Mouse (Mus musculus) hematopoietic multipotent progenitor cell, adult 10-12 weeks (in vitro differentiated cells): ENCODE measurements around the gene Eddm3b. TPM values are rescaled to one million over a fixed set of nuclear protein-coding genes. Genes with fewer than 3 reads are reported as not detected.

ENCODE experiments used
- polyA plus RNA-seq: library from polyadenylated mRNA; stranded (reverse); fragments of >175 nt; gene quantifications from 2 replicates; pipeline ENCODE4 v1.2.3, GENCODE M21; 2012; ENCODE audit warnings: low replicate concordance

The Eddm3b gene
- not detected in 2 replicates for polyA plus RNA-seq

DNA sequence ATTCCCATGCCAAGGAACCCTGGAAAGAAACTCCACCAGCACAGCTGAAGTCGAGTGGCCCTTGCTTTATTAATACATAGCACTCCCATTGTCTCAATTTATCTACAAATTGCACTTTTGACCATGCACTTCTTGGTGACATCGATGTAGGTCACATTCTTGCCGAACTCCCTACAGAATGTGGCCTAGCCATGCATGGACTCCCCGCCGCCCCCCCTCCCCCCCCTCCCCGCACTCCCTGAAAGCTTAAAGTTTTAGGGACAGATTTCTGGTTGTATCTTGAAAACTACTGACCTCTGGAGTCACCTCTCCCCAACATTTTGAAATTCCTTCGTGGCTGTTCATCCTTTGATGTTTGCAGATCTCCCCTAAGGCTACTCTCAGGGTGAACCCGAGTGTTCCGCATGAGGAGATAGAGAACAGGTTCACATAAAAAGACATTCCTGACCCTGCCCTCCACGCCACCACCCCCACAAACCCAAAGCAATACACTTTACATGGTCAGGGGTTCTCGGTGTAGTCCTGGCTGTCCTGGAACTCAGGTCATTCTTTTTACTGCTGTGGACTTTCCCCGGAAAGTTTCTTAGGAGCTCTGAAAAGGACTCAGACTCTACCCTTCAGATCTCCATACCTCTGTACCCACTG is at the start of gene Eddm3b:
TSS of gene Eddm3b (plus strand) at position 511 of the 645 bp plus-strand sequence.

DNA sequence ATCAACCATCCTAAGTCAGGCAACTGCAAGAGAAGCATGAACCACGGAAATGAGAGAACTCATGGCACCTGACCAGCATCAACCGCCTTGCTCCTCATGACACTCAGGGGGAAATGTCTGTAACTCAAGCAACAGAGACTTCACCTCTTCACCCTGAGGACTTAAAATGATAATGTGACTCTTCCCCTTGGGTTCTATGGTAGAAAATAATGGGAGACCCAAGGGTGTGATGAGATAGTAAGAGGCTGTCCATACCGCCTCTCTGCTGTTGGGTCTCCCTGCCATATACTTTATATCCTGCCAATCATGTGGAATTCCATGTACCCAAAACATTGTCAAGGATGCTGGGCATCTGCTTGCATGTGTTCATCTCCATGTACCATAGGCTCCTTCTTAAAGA is 39.9 kb upstream of the Eddm3b start, which contains the start of gene Olfr750:
TSS of gene Olfr750 (minus strand) at position 101 of the 400 bp plus-strand sequence.

DNA sequence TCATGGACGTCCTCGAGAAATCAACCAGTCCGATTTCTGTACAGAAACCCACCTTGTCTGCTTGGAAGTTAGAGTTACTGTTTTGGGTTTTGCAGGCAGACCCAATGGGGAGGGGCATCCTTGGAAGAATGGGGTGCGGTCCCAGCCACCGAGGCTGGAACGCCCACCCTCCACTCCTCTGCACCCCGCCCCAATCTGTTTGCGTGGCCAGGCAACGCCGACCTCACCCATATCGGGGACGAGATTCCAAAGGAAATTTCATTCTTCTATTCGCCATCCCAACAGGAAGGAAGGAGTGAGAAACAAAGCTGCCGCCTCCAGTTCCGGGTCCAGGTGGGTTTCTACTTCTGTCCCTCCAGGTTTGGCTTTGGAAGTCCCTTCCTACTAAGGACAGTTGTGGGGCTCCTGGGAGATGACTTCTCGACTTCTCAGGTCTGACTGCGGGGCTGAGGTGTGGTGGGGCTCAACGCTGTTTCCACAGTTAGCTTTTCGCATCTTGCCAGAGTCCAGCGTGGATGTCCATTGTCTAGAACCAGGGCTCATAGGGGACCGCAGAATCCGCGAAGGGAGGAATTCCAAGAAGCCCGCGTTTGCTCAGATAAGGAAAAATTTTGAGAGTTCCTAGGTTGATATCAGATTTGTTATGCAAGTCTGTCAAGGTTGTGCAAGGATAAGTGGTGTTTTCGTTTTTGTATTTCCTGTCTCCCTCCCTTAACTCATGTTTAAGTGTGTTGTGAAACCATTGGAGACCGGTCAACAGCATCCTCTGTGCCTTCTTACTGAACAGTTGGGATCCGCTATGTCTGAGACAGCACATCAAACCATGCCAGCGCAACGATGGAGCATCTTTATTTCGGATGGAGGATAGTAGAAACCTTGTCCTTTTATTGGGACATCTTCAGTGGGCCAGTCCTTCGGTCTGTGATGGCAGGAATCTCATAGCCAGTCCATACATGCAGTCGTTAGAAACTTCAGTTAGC is 23.0 kb upstream of the Eddm3b start, which contains the start of the genes Rnase4 and Ang:
TSS of gene Rnase4 (plus strand) at position 157 of the 980 bp plus-strand sequence.
TSS of gene Ang (plus strand) at position 230 of the 980 bp plus-strand sequence.

DNA sequence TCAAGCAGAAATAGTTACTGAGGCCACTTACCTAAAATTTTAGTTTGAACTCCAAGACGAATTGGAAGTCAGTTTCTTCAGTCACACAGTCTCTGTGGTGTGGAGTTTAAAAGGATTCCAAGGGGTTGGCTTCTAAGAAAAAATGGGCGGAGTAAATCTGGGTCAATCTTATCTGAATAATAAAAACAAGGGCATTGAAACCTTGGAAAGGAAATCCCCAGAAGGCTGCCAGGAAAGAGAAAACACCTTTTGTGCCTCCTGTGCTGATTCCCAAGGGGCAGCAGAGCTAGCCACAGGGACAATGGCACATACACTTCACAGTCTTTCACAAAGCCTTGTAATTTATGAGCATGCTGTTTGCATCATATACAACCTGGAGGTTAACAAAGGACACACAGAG is 32.5 kb downstream of the Eddm3b start, which contains the start of gene Rnase1:
TSS of gene Rnase1 (minus strand) at position 101 of the 400 bp plus-strand sequence.

DNA sequence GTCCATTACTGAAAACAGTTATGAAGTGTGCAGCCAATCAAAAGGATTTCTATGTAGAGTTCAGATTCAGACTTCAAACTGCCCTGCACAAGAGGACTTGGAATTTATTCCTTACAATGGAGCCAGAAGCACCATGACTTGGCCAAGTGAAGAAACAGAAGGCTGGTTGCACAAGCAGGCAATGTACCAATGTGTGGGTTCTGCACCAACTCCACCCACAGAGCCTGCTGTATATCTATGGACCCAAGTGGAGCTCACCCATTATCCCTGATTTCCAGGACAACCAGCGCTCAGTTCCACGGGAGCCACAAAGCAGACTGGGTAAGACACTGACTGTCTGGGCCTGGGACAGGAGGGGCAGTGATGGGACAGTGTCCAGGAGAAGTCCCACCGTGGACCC is 47.8 kb downstream of the Eddm3b start, which contains the start of gene Rnase2b:
TSS of gene Rnase2b (plus strand) at position 285 of the 400 bp plus-strand sequence.

Other genes with a start within 250 kb of the Eddm3b start
- gene Tep1, start 243.9 kb upstream of the Eddm3b start, polyA plus RNA-seq: 8.1 and 9.7 TPM in 2 replicates
- 0.11 and 0.61 TPM in 2 replicates for gene Klhl33, start 216.9 kb upstream of the Eddm3b start, polyA plus RNA-seq
- gene Osgep, start 189.5 kb upstream of the Eddm3b start, polyA plus RNA-seq: 23.9 and 61.6 TPM in 2 replicates
- 20.9 and 45.6 TPM in 2 replicates for gene Apex1, start 189.5 kb upstream of the Eddm3b start, polyA plus RNA-seq
- gene Pip4p1, start 183.6 kb upstream of the Eddm3b start, polyA plus RNA-seq: 151 and 508 TPM in 2 replicates
- 1.7 and 1.8 TPM in 2 replicates for gene Pnp, start 183.3 kb upstream of the Eddm3b start, polyA plus RNA-seq
- 1.7 TPM in 1 of 2 replicates, not detected in the other for gene Gm49342, start 169.9 kb upstream of the Eddm3b start, polyA plus RNA-seq
- not detected in 2 replicates for gene Pnp2, start 158.4 kb upstream of the Eddm3b start, polyA plus RNA-seq
- not detected in 2 replicates for gene Rnase10, start 106.7 kb upstream of the Eddm3b start, polyA plus RNA-seq
- not detected in 2 replicates for gene Rnase9, start 72.6 kb upstream of the Eddm3b start, polyA plus RNA-seq
- gene Rnase11, start 64.3 kb upstream of the Eddm3b start, polyA plus RNA-seq: not detected in 2 replicates
- gene Rnase12, start 56.8 kb upstream of the Eddm3b start, polyA plus RNA-seq: 0.40 TPM in 1 of 2 replicates, not detected in the other
- gene Olfr750, start 40.0 kb upstream of the Eddm3b start, polyA plus RNA-seq: not detected in 2 replicates
- 0.76 and 1.6 TPM in 2 replicates for gene Rnase4, start 23.3 kb upstream of the Eddm3b start, polyA plus RNA-seq
- 0.21 TPM in 1 of 2 replicates, not detected in the other for gene Ang, start 23.3 kb upstream of the Eddm3b start, polyA plus RNA-seq
- gene Rnase6, start 9.5 kb downstream of the Eddm3b start, polyA plus RNA-seq: 7.7 and 15.1 TPM in 2 replicates
- not detected in 2 replicates for gene Rnase1, start 32.4 kb downstream of the Eddm3b start, polyA plus RNA-seq
- gene Rnase2b, start 47.8 kb downstream of the Eddm3b start, polyA plus RNA-seq: not detected in 2 replicates
- gene Ang2, start 84.7 kb downstream of the Eddm3b start, polyA plus RNA-seq: not detected in 2 replicates
- not detected in 2 replicates for gene Ear14, start 89.0 kb downstream of the Eddm3b start, polyA plus RNA-seq
- gene Rnase2a, start 141.7 kb downstream of the Eddm3b start, polyA plus RNA-seq: not detected in 2 replicates
- gene Gm7247, start 247.3 kb downstream of the Eddm3b start, polyA plus RNA-seq: not detected in 2 replicates